Mouse (Mus musculus): ENCODE data around the gene Wdr45b. TPM values are rescaled to one million over a fixed set of nuclear protein-coding genes. Genes with fewer than 3 reads are reported as not detected.

Gene Wdr45b
- total RNA-seq, 1 experiment = 71.8 TPM

DNA sequence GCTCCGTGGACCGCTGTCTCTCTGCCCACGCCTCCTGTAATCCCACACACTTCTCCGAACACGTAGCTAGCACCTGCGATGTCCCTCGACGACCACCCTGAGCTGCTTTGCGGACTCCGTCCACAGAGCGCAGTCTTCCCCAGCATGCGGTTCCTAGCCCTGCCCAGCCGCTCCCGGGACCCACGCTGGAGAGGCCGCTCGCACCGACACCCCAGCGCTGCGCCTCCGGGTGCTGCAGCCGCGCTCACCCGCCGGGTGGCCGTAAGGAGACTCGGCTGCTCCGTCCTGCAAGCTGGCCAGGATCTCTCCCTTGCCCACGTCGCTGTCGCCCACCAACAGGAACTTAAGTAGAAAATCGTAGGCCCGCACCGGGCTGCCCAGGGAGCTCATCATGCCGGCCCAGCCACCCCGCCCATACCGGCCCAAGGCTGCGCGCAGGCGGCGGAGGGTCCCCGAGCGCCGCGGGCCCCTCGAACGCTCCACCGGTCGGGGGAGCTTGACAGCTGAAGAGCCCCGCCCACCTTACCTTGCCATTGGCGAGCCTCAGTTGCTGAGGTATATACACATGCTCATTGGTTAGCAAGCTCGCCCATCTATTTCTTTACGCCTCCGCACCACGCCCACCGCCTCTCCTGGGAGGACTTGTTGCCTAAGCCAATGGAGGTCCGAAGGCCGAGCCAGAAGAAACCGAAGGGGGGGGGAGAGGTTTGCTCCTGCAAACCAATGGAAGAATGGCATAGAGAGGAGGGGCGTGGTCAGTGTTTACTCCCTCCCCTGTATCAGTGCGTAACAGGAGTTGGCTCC lies 33.7 kb upstream of the Wdr45b start, which contains the start of gene Rab40b:
Gene Rab40b (minus strand): TSS at position 502 of the 804 bp plus-strand sequence.
- no peak within 1 kb of the TSS for H3K27ac ChIP-seq (ENCODE audit: insufficient read depth, low read depth, low read length, poor library complexity, severe bottlenecking)
- no peak for TF ChIP-seq ZC3H11A (IDR thresholded peaks at IDR 0.05; ENCODE audit: borderline replicate concordance, low read depth, low read length)
- TF ChIP-seq MAFK (IDR thresholded peaks at IDR 0.05; ENCODE audit: insufficient read depth, low read depth, low read length) = no peak
- no peak for TF ChIP-seq ZNF384 (IDR thresholded peaks at IDR 0.05; ENCODE audit: low read depth, low read length)
- TF ChIP-seq CHD2 (IDR thresholded peaks at IDR 0.05; ENCODE audit: low read depth, low read length) = peak; percentile 57; the same call in 1 of the 2 replicates
- no peak for TF ChIP-seq HCFC1 (IDR thresholded peaks at IDR 0.05; ENCODE audit: borderline replicate concordance, insufficient read depth, low read length)
- no peaks in the 10 kb centered on the region for H3K9me3 ChIP-seq (ENCODE audit: control insufficient read depth, insufficient read depth, low read depth, low read length)
- H3K36me3 ChIP-seq (ENCODE audit: control insufficient read depth, insufficient read depth, low read length, poor library complexity, severe bottlenecking) = no peaks in the 10 kb centered on the region
- peak; percentile 96 for DNase-seq (ENCODE audit: low read depth, low spot score)
- peak within 1 kb of the TSS; percentile 37; the same call in 1 of the 2 replicates for H3K9ac ChIP-seq (ENCODE audit: insufficient read depth, low read depth, low read length, poor library complexity, severe bottlenecking)
- in situ Hi-C loops (cut with MboI; ENCODE audit: low sequenced_read_pairs in 2 of 2, unreplicated experiment in 2 of 2) = no loop called here
- peak within 1 kb of the TSS; percentile 59 to 91 for H3K4me3 ChIP-seq (ENCODE audit: insufficient read depth in 1 of 2, low read depth in 1 of 2, low read length in 2 of 2, poor library complexity in 1 of 2, severe bottlenecking in 1 of 2)
- peaks cover 0 to 3% of the 10 kb centered on the region in 2 experiments; a peak in 1 of 4 replicates for H3K4me1 ChIP-seq (ENCODE audit: control insufficient read depth in 2 of 2, insufficient read depth in 2 of 2, low read length in 2 of 2, poor library complexity in 1 of 2)

DNA sequence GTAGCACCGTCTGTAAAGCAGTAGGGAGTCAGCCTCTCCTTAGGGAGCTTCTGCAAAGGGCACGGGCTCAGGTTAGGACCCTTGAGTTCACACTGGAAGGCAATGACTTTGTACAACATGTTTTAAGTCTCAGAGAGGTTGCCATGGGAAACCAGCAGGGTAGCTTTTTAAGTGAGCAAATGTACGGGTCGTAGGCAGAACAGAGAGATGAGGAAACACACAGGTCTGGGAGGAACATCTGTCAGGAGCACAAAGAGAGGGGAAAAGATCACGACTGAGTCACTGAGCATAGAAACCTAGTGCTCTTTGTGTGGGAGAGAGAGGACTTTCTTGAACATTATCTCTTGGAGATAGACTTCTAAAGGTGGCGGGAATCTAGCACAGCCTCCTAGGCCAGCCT lies 26.0 kb upstream of the Wdr45b start:
- Histone ChIP-seq H3K27ac (ENCODE audit: insufficient read depth, low read depth, low read length, poor library complexity, severe bottlenecking) (no peak overlapping the region), H3K9me3 (ENCODE audit: control insufficient read depth, insufficient read depth, low read depth, low read length) (no peaks in the 10 kb centered on the region), H3K4me3 (ENCODE audit: insufficient read depth in 1 of 2, low read depth in 1 of 2, low read length in 2 of 2, poor library complexity in 1 of 2, severe bottlenecking in 1 of 2) (no peak overlapping the region), H3K36me3 (ENCODE audit: control insufficient read depth, insufficient read depth, low read length, poor library complexity, severe bottlenecking) (no peaks in the 10 kb centered on the region), H3K9ac (ENCODE audit: insufficient read depth, low read depth, low read length, poor library complexity, severe bottlenecking) (no peak overlapping the region), H3K4me1 (ENCODE audit: control insufficient read depth in 2 of 2, insufficient read depth in 2 of 2, low read length in 2 of 2, poor library complexity in 1 of 2) (no peaks in the 10 kb centered on the region)
- TF ChIP-seq MAFK (IDR thresholded peaks at IDR 0.05; ENCODE audit: insufficient read depth, low read depth, low read length) (no peak), ZNF384 (IDR thresholded peaks at IDR 0.05; ENCODE audit: low read depth, low read length) (no peak), CHD2 (IDR thresholded peaks at IDR 0.05; ENCODE audit: low read depth, low read length) (no peak), ZC3H11A (IDR thresholded peaks at IDR 0.05; ENCODE audit: borderline replicate concordance, low read depth, low read length) (no peak), HCFC1 (IDR thresholded peaks at IDR 0.05; ENCODE audit: borderline replicate concordance, insufficient read depth, low read length) (no peak)
- no peak for DNase-seq (ENCODE audit: low read depth, low spot score)
- in situ Hi-C loops (cut with MboI; ENCODE audit: low sequenced_read_pairs in 2 of 2, unreplicated experiment in 2 of 2) = no loop called here

DNA sequence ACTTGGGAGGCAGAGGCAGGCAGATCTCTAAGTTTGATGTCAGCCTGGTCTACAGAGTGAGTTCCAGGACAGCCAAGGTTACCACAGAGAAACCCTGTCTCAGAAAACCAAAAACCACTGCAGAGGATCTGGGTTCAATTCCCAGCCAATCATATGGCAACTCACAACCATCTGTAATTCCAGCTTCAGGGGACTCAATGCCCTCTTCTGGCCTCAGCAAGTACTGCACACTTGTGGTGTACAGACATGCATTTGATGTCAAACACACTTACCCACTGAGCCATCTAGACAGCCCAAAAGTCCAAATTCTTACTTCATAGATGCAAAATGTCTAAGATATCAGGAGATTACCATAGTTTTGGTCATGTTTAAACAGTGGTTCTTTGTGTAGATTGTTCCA lies 24.4 kb upstream of the Wdr45b start:
- H3K9me3 ChIP-seq (ENCODE audit: control insufficient read depth, insufficient read depth, low read depth, low read length) = no peaks in the 10 kb centered on the region

DNA sequence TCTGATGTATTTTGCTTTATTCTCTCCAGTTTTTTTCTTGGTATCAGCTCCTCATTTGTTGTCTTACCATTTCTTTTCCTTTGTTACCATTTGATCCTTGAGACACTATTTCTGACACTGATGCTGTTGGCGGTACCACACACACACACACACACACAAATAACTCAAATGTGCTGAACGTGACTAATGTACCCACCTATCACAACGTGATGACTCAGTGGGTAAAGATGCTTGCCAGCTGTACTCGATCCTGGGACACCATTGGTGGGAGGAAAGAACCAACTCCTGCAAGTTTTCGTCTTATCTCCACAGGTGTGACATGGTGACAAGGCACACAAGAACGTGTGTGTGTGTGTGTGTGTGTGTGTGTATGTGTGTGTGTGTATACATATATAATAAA lies 19.1 kb upstream of the Wdr45b start:
- Histone ChIP-seq H3K9me3 (ENCODE audit: control insufficient read depth, insufficient read depth, low read depth, low read length) (no peaks in the 10 kb centered on the region), H3K4me3 (ENCODE audit: insufficient read depth in 1 of 2, low read depth in 1 of 2, low read length in 2 of 2, poor library complexity in 1 of 2, severe bottlenecking in 1 of 2) (no peak overlapping the region), H3K9ac (ENCODE audit: insufficient read depth, low read depth, low read length, poor library complexity, severe bottlenecking) (no peak overlapping the region), H3K27ac (ENCODE audit: insufficient read depth, low read depth, low read length, poor library complexity, severe bottlenecking) (no peak overlapping the region), H3K36me3 (ENCODE audit: control insufficient read depth, insufficient read depth, low read length, poor library complexity, severe bottlenecking) (no peaks in the 10 kb centered on the region), H3K4me1 (ENCODE audit: control insufficient read depth in 2 of 2, insufficient read depth in 2 of 2, low read length in 2 of 2, poor library complexity in 1 of 2) (no peaks in the 10 kb centered on the region)
- DNase-seq (ENCODE audit: low read depth, low spot score) = no peak
- in situ Hi-C loops (cut with MboI; ENCODE audit: low sequenced_read_pairs in 2 of 2, unreplicated experiment in 2 of 2) = no loop called here
- TF ChIP-seq MAFK (IDR thresholded peaks at IDR 0.05; ENCODE audit: insufficient read depth, low read depth, low read length) (no peak), HCFC1 (IDR thresholded peaks at IDR 0.05; ENCODE audit: borderline replicate concordance, insufficient read depth, low read length) (no peak), ZC3H11A (IDR thresholded peaks at IDR 0.05; ENCODE audit: borderline replicate concordance, low read depth, low read length) (no peak), ZNF384 (IDR thresholded peaks at IDR 0.05; ENCODE audit: low read depth, low read length) (no peak), CHD2 (IDR thresholded peaks at IDR 0.05; ENCODE audit: low read depth, low read length) (no peak)

More for the DNA sequence above, 24.4 kb upstream of the Wdr45b start:
- H3K4me3 ChIP-seq (ENCODE audit: insufficient read depth in 1 of 2, low read depth in 1 of 2, low read length in 2 of 2, poor library complexity in 1 of 2, severe bottlenecking in 1 of 2) = no peak overlapping the region
- no peak overlapping the region for H3K27ac ChIP-seq (ENCODE audit: insufficient read depth, low read depth, low read length, poor library complexity, severe bottlenecking)
- H3K9ac ChIP-seq (ENCODE audit: insufficient read depth, low read depth, low read length, poor library complexity, severe bottlenecking) = no peak overlapping the region
- TF ChIP-seq ZC3H11A (IDR thresholded peaks at IDR 0.05; ENCODE audit: borderline replicate concordance, low read depth, low read length) (no peak), HCFC1 (IDR thresholded peaks at IDR 0.05; ENCODE audit: borderline replicate concordance, insufficient read depth, low read length) (no peak), MAFK (IDR thresholded peaks at IDR 0.05; ENCODE audit: insufficient read depth, low read depth, low read length) (no peak), CHD2 (IDR thresholded peaks at IDR 0.05; ENCODE audit: low read depth, low read length) (no peak), ZNF384 (IDR thresholded peaks at IDR 0.05; ENCODE audit: low read depth, low read length) (no peak)
- H3K36me3 ChIP-seq (ENCODE audit: control insufficient read depth, insufficient read depth, low read length, poor library complexity, severe bottlenecking) = no peaks in the 10 kb centered on the region
- in situ Hi-C loops (cut with MboI; ENCODE audit: low sequenced_read_pairs in 2 of 2, unreplicated experiment in 2 of 2) = no loop called here
- no peaks in the 10 kb centered on the region for H3K4me1 ChIP-seq (ENCODE audit: control insufficient read depth in 2 of 2, insufficient read depth in 2 of 2, low read length in 2 of 2, poor library complexity in 1 of 2)
- no peak for DNase-seq (ENCODE audit: low read depth, low spot score)
